Mouse (Mus musculus) liver, postnatal 0 days (tissue): ENCODE data around the gene Cdc123. TPM values are rescaled to one million over a fixed set of nuclear protein-coding genes. Genes with fewer than 3 reads are reported as not detected.

Experiments used
- ATAC-seq: fragments of 200-750 bp; cut with Nextera tagmentation; 2 replicates; pipeline ENCODE4 v1.8.0; 2017; ENCODE audit warnings: mild to moderate bottlenecking, moderate library complexity
- DNase-seq: peaks from one replicate; pipeline ENCODE4 v3.0.0-alpha.2; 2016
- H3K27ac ChIP-seq: fragments of 300-500 bp; sonication (generic); 2 replicates; pipeline ENCODE4 v1.5.1; 2014; ENCODE audit warnings: antibody characterized with exemption, moderate library complexity, mild to moderate bottlenecking, low read depth
- H3K27me3 ChIP-seq: fragments of 300-500 bp; sonication (generic); 2 replicates; pipeline ENCODE4 v1.6.1; 2014; ENCODE audit warnings: low read length, control low read depth, mixed read lengths; ENCODE audit not compliant: insufficient read depth
- H3K36me3 ChIP-seq: fragments of 300-500 bp; sonication (generic); replicated peaks from 2 replicates; pipeline ENCODE4 v1.6.1; 2014; ENCODE audit warnings: mild to moderate bottlenecking, control low read depth, low read length, moderate library complexity, mixed read lengths; ENCODE audit not compliant: insufficient read depth
- H3K4me1 ChIP-seq: fragments of 300-500 bp; sonication (generic); 2 replicates; pipeline ENCODE4 v1.6.1; 2014; ENCODE audit warnings: antibody characterized with exemption, mild to moderate bottlenecking, control low read depth; ENCODE audit not compliant: insufficient read depth
- H3K4me2 ChIP-seq: fragments of 300-500 bp; sonication (generic); 2 replicates; pipeline ENCODE4 v1.6.1; 2014; ENCODE audit warnings: low read depth, mild to moderate bottlenecking, low read length, moderate library complexity, mixed read lengths
- H3K4me3 ChIP-seq: fragments of 300-500 bp; sonication (generic); 2 replicates; pipeline ENCODE4 v1.5.1; 2014; ENCODE audit warnings: low read depth, low read length
- H3K9ac ChIP-seq: fragments of 300-500 bp; sonication (generic); replicated peaks from 2 replicates; pipeline ENCODE4 v1.6.1; 2014; ENCODE audit warnings: mild to moderate bottlenecking, moderate library complexity
- H3K9me3 ChIP-seq: fragments of 300-500 bp; sonication (generic); 2 replicates; pipeline ENCODE4 v1.6.1; 2016; ENCODE audit warnings: mild to moderate bottlenecking, control low read depth, low read length, mixed read lengths
- CTCF ChIP-seq: sonication (generic); IDR thresholded peaks from 2 replicates; pipeline ENCODE4 v1.5.1; 2016; ENCODE audit warnings: antibody characterized with exemption, low read depth
- EP300 ChIP-seq: IDR thresholded peaks from 2 replicates; pipeline ENCODE4 v1.6.1; 2016; ENCODE audit warnings: antibody characterized with exemption, low read depth, mild to moderate bottlenecking
- WGBS: fragments of 180-500 bp; shearing (Covaris S2); extraction: QIAGEN DNeasy Blood & Tissue Kit; methylation state at CpG from one replicate; pipeline ENCODE4 v1.1.7; 2014; ENCODE audit not compliant: insufficient replicate concordance; 5-methylcytosine and 5-hydroxymethylcytosine counted together
- polyA plus RNA-seq: library from polyadenylated mRNA; unstranded; fragments of >200 nt; fragmentation: Nextera tagmentation; extraction: Ambion mirVana; gene quantifications from 2 replicates; pipeline ENCODE4 v1.2.1, GENCODE M21; 2015

Gene Cdc123
- polyA plus RNA-seq, 1 experiment from 2014 or later, result 136 TPM

GRCm38 (mm10) chr2:5825265-5825913, 19.6 kb downstream of the Cdc123 start:
- Histone ChIP-seq H3K4me1 (peaks cover 10% of the 10 kb centered on the region), H3K36me3 (peaks cover 15% of the 10 kb centered on the region), H3K9ac (no peak overlapping the region), H3K27me3 (no peaks in the 10 kb centered on the region), H3K27ac (peak overlapping the region; percentile 75), H3K4me2 (peak overlapping the region; percentile 42), H3K4me3 (peak overlapping the region; percentile 13; the same call in 1 of the 2 replicates), H3K9me3 (no peaks in the 10 kb centered on the region)
- WGBS, result 68% methylated on average over 5 of the region's 5 CpGs
- TF ChIP-seq EP300 (no peak), CTCF (no peak)
- DNase-seq (no peak), ATAC-seq (peak; percentile 69)

DNA sequence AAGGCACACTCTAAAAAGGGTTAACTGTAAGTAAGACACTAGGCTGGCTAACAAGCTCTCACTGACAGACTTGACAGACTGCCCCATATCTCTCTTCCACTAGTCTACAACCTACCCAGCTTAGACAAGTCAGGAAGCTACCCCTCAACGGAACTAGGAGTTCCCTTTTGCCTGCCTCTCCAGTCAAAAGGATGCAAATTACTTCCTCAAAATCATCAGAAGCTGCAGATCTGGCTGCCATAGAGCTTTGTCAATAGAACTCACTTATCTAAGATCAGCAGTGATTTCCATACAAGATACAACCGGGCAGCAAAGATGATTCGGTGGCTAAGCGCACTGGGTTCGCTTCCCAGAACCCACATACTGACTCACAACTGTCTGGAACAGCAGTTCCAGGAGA, 20.3 kb downstream of the Cdc123 start:
- H3K4me3 ChIP-seq, result no peak overlapping the region
- peak overlapping the region; percentile 75 for H3K27ac ChIP-seq
- WGBS, result 37% methylated on average over 5 of the region's 5 CpGs
- peaks cover 10% of the 10 kb centered on the region for H3K4me1 ChIP-seq
- no peak for DNase-seq
- H3K27me3 ChIP-seq, result no peaks in the 10 kb centered on the region
- H3K36me3 ChIP-seq, result peaks cover 16% of the 10 kb centered on the region
- no peak overlapping the region for H3K9ac ChIP-seq
- no peak overlapping the region for H3K4me2 ChIP-seq
- TF ChIP-seq EP300, result no peak
- TF ChIP-seq CTCF, result no peak
- H3K9me3 ChIP-seq, result no peaks in the 10 kb centered on the region
- ATAC-seq, result no peak

GRCm38 (mm10) chr2:5824213-5824612, 20.8 kb downstream of the Cdc123 start:
- Histone ChIP-seq H3K9me3 (no peaks in the 10 kb centered on the region), H3K36me3 (peaks cover 17% of the 10 kb centered on the region), H3K27me3 (no peaks in the 10 kb centered on the region), H3K9ac (no peak overlapping the region), H3K4me3 (no peak overlapping the region), H3K27ac (peak overlapping the region; percentile 75), H3K4me1 (peaks cover 10% of the 10 kb centered on the region), H3K4me2 (no peak overlapping the region)
- 17% methylated on average over 1 of the region's 1 CpGs for WGBS
- ATAC-seq, result no peak
- no peak for DNase-seq
- TF ChIP-seq CTCF (peak; percentile 54), EP300 (no peak)

- Histone ChIP-seq H3K4me2 (no peak overlapping the region), H3K9me3 (no peaks in the 10 kb centered on the region), H3K36me3 (peaks cover 25% of the 10 kb centered on the region), H3K27me3 (no peaks in the 10 kb centered on the region), H3K27ac (peak overlapping the region; percentile 75), H3K4me1 (peaks cover 10% of the 10 kb centered on the region), H3K4me3 (no peak overlapping the region), H3K9ac (no peak overlapping the region)
- 0 out of 2 replicates have a peak, but pooled peaks have one; percentile 44 for TF ChIP-seq EP300
- TF ChIP-seq CTCF, result no peak
- ATAC-seq (peak; percentile 86), DNase-seq (peak; percentile 55)
- 81% methylated on average over 6 of the region's 6 CpGs for WGBS
Measured at GRCm38 (mm10) chr2:5822449-5822848, 22.5 kb downstream of the Cdc123 start.

GRCm38 (mm10) chr2:5821264-5821663, 23.7 kb downstream of the Cdc123 start:
- H3K4me3 ChIP-seq, result no peak overlapping the region
- H3K4me2 ChIP-seq, result no peak overlapping the region
- peak overlapping the region; percentile 62 for H3K27ac ChIP-seq
- no peaks in the 10 kb centered on the region for H3K27me3 ChIP-seq
- no peaks in the 10 kb centered on the region for H3K9me3 ChIP-seq
- H3K9ac ChIP-seq, result no peak overlapping the region
- DNase-seq (no peak), ATAC-seq (peak; percentile 32; the same call in 1 of the 2 replicates)
- H3K36me3 ChIP-seq, result peaks cover 31% of the 10 kb centered on the region
- H3K4me1 ChIP-seq, result peaks cover 10% of the 10 kb centered on the region
- WGBS, result 75% methylated on average over 10 of the region's 10 CpGs
- no peak for TF ChIP-seq CTCF
- no peak for TF ChIP-seq EP300

GRCm38 (mm10) chr2:5811235-5811782, 33.7 kb downstream of the Cdc123 start:
- 85% methylated on average over 5 of the region's 5 CpGs for WGBS
- Histone ChIP-seq H3K9ac (no peak overlapping the region), H3K27me3 (no peaks in the 10 kb centered on the region), H3K9me3 (no peaks in the 10 kb centered on the region), H3K36me3 (peaks cover 34% of the 10 kb centered on the region), H3K27ac (no peak overlapping the region), H3K4me2 (no peak overlapping the region), H3K4me3 (no peak overlapping the region), H3K4me1 (no peaks in the 10 kb centered on the region)
- ATAC-seq, result no peak
- no peak for TF ChIP-seq EP300
- no peak for TF ChIP-seq CTCF
- DNase-seq, result no peak
